Mouse (Mus musculus) spleen, postnatal 14 days (tissue): Measurements from ENCODE around the gene Gng7.

Source experiments
- DNase-seq, 2 experiments: peaks; one replicate each; pipeline ENCODE4 v3.0.0; 2021 to 2022; ENCODE audit warnings: low spot score in 2 of 2

Gene Gng7

GRCm38 (mm10) chr10:80900318-80901247 lies 114.2 kb downstream of the Gng7 start, which contains the start of gene Timm13:
Gene Timm13 (minus strand): TSS chr10:80900969.
- peak; percentile 89 to 93 for DNase-seq

- DNase-seq: no peak
These were observed 115.0 kb downstream of the Gng7 start for GRCm38 (mm10) chr10:80899591-80900317.

GRCm38 (mm10) chr10:80899074-80899473 lies 115.7 kb downstream of the Gng7 start:
- no peak for DNase-seq
